Mouse (Mus musculus) myocyte (in vitro differentiated cells): ENCODE measurements around the gene Wrap53. TPM values are rescaled to one million over a fixed set of nuclear protein-coding genes. Genes with fewer than 3 reads are reported as not detected.

Source experiments
- H3K27me3 ChIP-seq: one replicate; pipeline ENCODE4 v1.6.1; 2011; ENCODE audit not compliant: control insufficient read depth, insufficient read depth, insufficient read length
- H3K36me3 ChIP-seq: one replicate; pipeline ENCODE4 v1.6.1; 2011; ENCODE audit not compliant: control insufficient read depth, insufficient read depth
- H3K4me2 ChIP-seq: one replicate; pipeline ENCODE4 v1.6.1; 2011; ENCODE audit warnings: low read depth, control low read depth
- H3K4me3 ChIP-seq: one replicate; pipeline ENCODE4 v1.5.1; 2011; ENCODE audit warnings: mild to moderate bottlenecking, control low read depth, moderate library complexity
- H3K79me2 ChIP-seq: one replicate; pipeline ENCODE4 v1.6.1; 2011; ENCODE audit not compliant: control insufficient read depth, insufficient read depth
- H3ac ChIP-seq: one replicate; pipeline ENCODE4 v1.6.1; 2011; ENCODE audit not compliant: control insufficient read depth, insufficient read length
- CEBPB ChIP-seq: IDR thresholded peaks from 2 replicates; pipeline ENCODE4 v1.6.1; 2011; ENCODE audit warnings: mild to moderate bottlenecking, moderate library complexity; ENCODE audit not compliant: poor library complexity, insufficient read depth, severe bottlenecking
- E2F4 ChIP-seq: IDR thresholded peaks from one replicate; pipeline ENCODE4 v1.6.1; 2011; ENCODE audit warnings: mild to moderate bottlenecking, control low read depth, moderate library complexity; ENCODE audit not compliant: insufficient read depth
- MAX ChIP-seq: IDR thresholded peaks from one replicate; pipeline ENCODE4 v1.6.1; 2011; ENCODE audit warnings: low read depth, mild to moderate bottlenecking, control low read depth
- MYOD1 ChIP-seq, 3 experiments: IDR thresholded peaks; one replicate each; pipeline ENCODE4 v1.6.1; 2011; ENCODE audit warnings: control low read depth in 2 of 3, low read depth in 2 of 3, mild to moderate bottlenecking in 2 of 3, moderate library complexity in 1 of 3; ENCODE audit not compliant: insufficient read length in 2 of 3, control insufficient read depth in 1 of 3
- MYOG ChIP-seq, 3 experiments: IDR thresholded peaks; one replicate each; pipeline ENCODE4 v1.6.1; 2011; ENCODE audit warnings: control low read depth in 2 of 3, low read depth in 2 of 3, mild to moderate bottlenecking in 2 of 3; ENCODE audit not compliant: insufficient read length in 2 of 3, control insufficient read depth in 1 of 3, insufficient read depth in 1 of 3
- POLR2A ChIP-seq: IDR thresholded peaks from one replicate; pipeline ENCODE4 v1.6.1; 2011; ENCODE audit warnings: low read depth, mild to moderate bottlenecking, control low read depth, moderate library complexity; ENCODE audit not compliant: insufficient read length
- POLR2AphosphoS2 ChIP-seq: IDR thresholded peaks from one replicate; pipeline ENCODE4 v1.6.1; 2011; ENCODE audit warnings: low read depth, control low read depth; ENCODE audit not compliant: insufficient read length
- REST ChIP-seq: IDR thresholded peaks from one replicate; pipeline ENCODE4 v1.6.1; 2011; ENCODE audit warnings: mild to moderate bottlenecking, control low read depth, moderate library complexity; ENCODE audit not compliant: insufficient read depth, insufficient read length
- SRF ChIP-seq: IDR thresholded peaks from one replicate; pipeline ENCODE4 v1.6.1; 2011; ENCODE audit warnings: low read depth; ENCODE audit not compliant: control insufficient read depth, insufficient read length
- TCF12 ChIP-seq: IDR thresholded peaks from one replicate; pipeline ENCODE4 v1.6.1; 2011; ENCODE audit warnings: mild to moderate bottlenecking, control low read depth; ENCODE audit not compliant: poor library complexity, insufficient read depth, severe bottlenecking
- TCF3 ChIP-seq: IDR thresholded peaks from one replicate; pipeline ENCODE4 v1.6.1; 2011; ENCODE audit warnings: low read depth, control low read depth; ENCODE audit not compliant: insufficient read length
- USF1 ChIP-seq: IDR thresholded peaks from one replicate; pipeline ENCODE4 v1.6.1; 2011; ENCODE audit warnings: low read depth, mild to moderate bottlenecking, control low read depth, moderate library complexity
- polyA plus RNA-seq: library from polyadenylated mRNA; unstranded; fragments of >200 nt; fragmentation: generic; extraction: Trizol; gene quantifications from one replicate; pipeline ENCODE4 v1.2.1, GENCODE M21; 2012; ENCODE audit warnings: missing spikeins

The Wrap53 gene
- polyA plus RNA-seq, 1 experiment: 9.1 TPM

- H3K4me2 ChIP-seq: no peak overlapping the region
- H3K4me3 ChIP-seq: no peak overlapping the region
- no peak overlapping the region for H3ac ChIP-seq
- no peaks in the 10 kb centered on the region for H3K79me2 ChIP-seq
- H3K36me3 ChIP-seq: peaks cover 13% of the 10 kb centered on the region
- TF ChIP-seq TCF12 (no peak), REST (no peak), TCF3 (no peak), MAX (no peak), SRF (no peak), USF1 (no peak), POLR2AphosphoS2 (no peak), POLR2A (no peak), MYOD1 (IDR thresholded peaks at IDR 0.05; ENCODE audit: control insufficient read depth in 1 of 3, insufficient read length in 2 of 3, low read depth in 2 of 3) (no peak), MYOG (IDR thresholded peaks at IDR 0.05; ENCODE audit: control insufficient read depth in 1 of 3, insufficient read depth in 1 of 3, insufficient read length in 2 of 3, low read depth in 2 of 3) (no peak), E2F4 (no peak), CEBPB (no peak)
- H3K27me3 ChIP-seq: no peaks in the 10 kb centered on the region
Measured at GRCm38 (mm10) chr11:69592799-69593198, 12.7 kb upstream of the Wrap53 start.

GRCm38 (mm10) chr11:69591899-69592637 lies 12.0 kb upstream of the Wrap53 start:
- Histone ChIP-seq H3ac (no peak overlapping the region), H3K79me2 (no peaks in the 10 kb centered on the region), H3K36me3 (peaks cover 13% of the 10 kb centered on the region), H3K27me3 (no peaks in the 10 kb centered on the region), H3K4me3 (no peak overlapping the region), H3K4me2 (peak overlapping the region; percentile 24)
- TF ChIP-seq MYOD1 (IDR thresholded peaks at IDR 0.05; ENCODE audit: control insufficient read depth in 1 of 3, insufficient read length in 2 of 3, low read depth in 2 of 3): peak in 1 of 3 experiments; percentile 16
- TF ChIP-seq E2F4: no peak

- H3K36me3 ChIP-seq: peaks cover 13% of the 10 kb centered on the region
- H3K27me3 ChIP-seq: no peaks in the 10 kb centered on the region
- no peak overlapping the region for H3ac ChIP-seq
- H3K79me2 ChIP-seq: peaks cover under 1% of the 10 kb centered on the region
- H3K4me2 ChIP-seq: peak overlapping the region; percentile 24
- H3K4me3 ChIP-seq: no peak overlapping the region
- TF ChIP-seq TCF3 (no peak), MYOD1 (IDR thresholded peaks at IDR 0.05; ENCODE audit: control insufficient read depth in 1 of 3, insufficient read length in 2 of 3, low read depth in 2 of 3) (no peak), POLR2A (no peak)
Measured at GRCm38 (mm10) chr11:69591424-69591823, 11.4 kb upstream of the Wrap53 start.

GRCm38 (mm10) chr11:69590622-69591021 lies 10.6 kb upstream of the Wrap53 start:
- Histone ChIP-seq H3ac (no peak overlapping the region), H3K4me2 (no peak overlapping the region), H3K27me3 (no peaks in the 10 kb centered on the region), H3K79me2 (peaks cover 9% of the 10 kb centered on the region), H3K36me3 (peaks cover 13% of the 10 kb centered on the region), H3K4me3 (no peak overlapping the region)
- TF ChIP-seq MYOD1 (IDR thresholded peaks at IDR 0.05; ENCODE audit: control insufficient read depth in 1 of 3, insufficient read length in 2 of 3, low read depth in 2 of 3): no peak
- TF ChIP-seq POLR2AphosphoS2: no peak
- TF ChIP-seq REST: no peak
- no peak for TF ChIP-seq USF1
- no peak for TF ChIP-seq TCF3
- TF ChIP-seq CEBPB: no peak
- no peak for TF ChIP-seq E2F4
- TF ChIP-seq SRF: no peak
- no peak for TF ChIP-seq MYOG (IDR thresholded peaks at IDR 0.05; ENCODE audit: control insufficient read depth in 1 of 3, insufficient read depth in 1 of 3, insufficient read length in 2 of 3, low read depth in 2 of 3)
- no peak for TF ChIP-seq POLR2A
- TF ChIP-seq MAX: no peak
- TF ChIP-seq TCF12: no peak

GRCm38 (mm10) chr11:69589207-69589834 lies 9.3 kb upstream of the Wrap53 start:
- Histone ChIP-seq H3K4me2 (no peak overlapping the region), H3K79me2 (peaks cover 22% of the 10 kb centered on the region), H3ac (no peak overlapping the region), H3K4me3 (no peak overlapping the region), H3K36me3 (peaks cover 13% of the 10 kb centered on the region), H3K27me3 (no peaks in the 10 kb centered on the region)
- no peak for TF ChIP-seq SRF
- TF ChIP-seq REST: no peak
- no peak for TF ChIP-seq MYOD1 (IDR thresholded peaks at IDR 0.05; ENCODE audit: control insufficient read depth in 1 of 3, insufficient read length in 2 of 3, low read depth in 2 of 3)
- no peak for TF ChIP-seq TCF3
